Mouse (Mus musculus) G1E (cell line): ENCODE results near the gene Bicral.

ENCODE experiments used
- CTCF ChIP-seq: IDR thresholded peaks from 2 replicates; pipeline ENCODE4 v1.5.1; 2012; ENCODE audit warnings: low read depth, low read length, inconsistent platforms, mixed read lengths
- GATA1 ChIP-seq: IDR thresholded peaks from 2 replicates; pipeline ENCODE4 v1.6.1; 2012; ENCODE audit warnings: borderline replicate concordance, low read length, inconsistent platforms, mixed read lengths
- POLR2AphosphoS5 ChIP-seq: IDR thresholded peaks from 2 replicates; pipeline ENCODE4 v1.6.1; 2012; ENCODE audit warnings: low read depth, low read length, inconsistent platforms; ENCODE audit not compliant: insufficient replicate concordance
- TAL1 ChIP-seq: conservative IDR thresholded peaks from 2 replicates; pipeline ENCODE4 v1.6.1; 2012; ENCODE audit warnings: low read depth, low read length, inconsistent platforms, mixed read lengths

DNA sequence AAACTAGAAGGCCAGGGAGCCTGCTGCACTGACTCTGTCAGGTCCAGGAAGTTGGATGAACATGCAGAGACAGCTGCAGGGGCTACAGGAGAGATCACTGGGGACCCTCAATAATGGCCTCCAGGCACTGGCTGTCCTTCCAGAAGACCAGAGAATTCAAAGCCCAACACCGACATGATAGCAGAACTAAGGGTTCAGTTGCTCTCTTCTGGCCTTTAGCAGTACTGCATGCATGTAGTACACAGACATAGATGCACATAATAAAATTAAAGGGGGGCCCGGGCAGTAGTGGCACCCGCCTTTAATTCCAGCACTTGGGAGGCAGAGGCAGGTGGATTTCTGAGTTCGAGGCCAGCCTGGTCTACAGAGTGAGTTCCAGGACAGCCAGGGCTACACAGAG lies 87.3 kb downstream of the Bicral start:
- TF ChIP-seq TAL1 (no peak), CTCF (no peak), GATA1 (no peak), POLR2AphosphoS5 (no peak)
